Mouse (Mus musculus) spleen, embryonic (tissue): Measurements from ENCODE around the gene Serpinb9d.
"Not testable (repeated sequence)": the region's sequence is repeated elsewhere in the genome, so short reads cannot be mapped to it uniquely, and the experiment has no call there.

ENCODE experiments used
- CTCF ChIA-PET: fragments of 350-600 bp; sonication (Branson Sonifier 250); formaldehyde crosslinking; loops from one replicate; lab custom pipeline; 2022; lab: Charles Lee

Serpinb9d gene

GRCm38 (mm10) chr13:33192659-33193058 is at the start of gene Serpinb9d:
Serpinb9d (plus strand) TSS chr13:33192959.
- CTCF ChIA-PET = no interaction called here

DNA sequence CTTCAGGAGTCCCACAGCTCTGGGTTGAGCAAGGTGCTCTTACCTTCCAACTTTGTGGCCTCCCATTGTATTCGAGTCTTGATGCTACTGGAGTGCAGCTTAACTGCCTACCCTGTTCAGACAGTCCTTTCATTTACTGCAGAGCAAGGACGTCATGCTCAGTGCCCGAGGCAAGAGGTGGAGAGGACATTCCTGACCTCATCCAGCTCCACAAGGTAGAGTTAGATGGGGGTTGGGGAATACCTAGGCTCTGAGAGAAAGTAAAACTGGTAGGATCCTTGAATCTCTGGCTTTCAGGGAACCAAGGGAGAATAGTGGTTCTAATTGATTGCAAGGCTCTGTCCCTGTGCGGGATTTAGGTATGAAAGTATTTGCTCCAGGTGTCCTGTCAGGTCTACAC is 33.1 kb upstream of the Serpinb9d start, which contains the start of gene Serpinb9c:
Serpinb9c (minus strand) TSS at position 101 of the 400 bp plus-strand sequence.
- CTCF ChIA-PET = no interaction called here

GRCm38 (mm10) chr13:33190486-33190885 is 2.3 kb upstream of the Serpinb9d start:
- CTCF ChIA-PET = not testable (repeated sequence)

GRCm38 (mm10) chr13:33199740-33200139 is 7.0 kb downstream of the Serpinb9d start:
- CTCF ChIA-PET = no interaction called here

- CTCF ChIA-PET = not testable (repeated sequence)
Measured at GRCm38 (mm10) chr13:33249312-33249711, 56.6 kb downstream of the Serpinb9d start, which contains the start of gene Serpinb9e. Serpinb9e (plus strand) TSS chr13:33249612.
